Mouse (Mus musculus) A20 (cell line): ENCODE measurements around the gene A530064D06Rik.
"Not testable (repeated sequence)": the region's sequence is repeated elsewhere in the genome, so short reads cannot be mapped to it uniquely, and the experiment has no call there.

Experiments used
- DNase-seq: peaks from one replicate; pipeline ENCODE4 v3.0.0-alpha.2; 2011; ENCODE audit warnings: low read depth, low spot score

A530064D06Rik gene

DNA sequence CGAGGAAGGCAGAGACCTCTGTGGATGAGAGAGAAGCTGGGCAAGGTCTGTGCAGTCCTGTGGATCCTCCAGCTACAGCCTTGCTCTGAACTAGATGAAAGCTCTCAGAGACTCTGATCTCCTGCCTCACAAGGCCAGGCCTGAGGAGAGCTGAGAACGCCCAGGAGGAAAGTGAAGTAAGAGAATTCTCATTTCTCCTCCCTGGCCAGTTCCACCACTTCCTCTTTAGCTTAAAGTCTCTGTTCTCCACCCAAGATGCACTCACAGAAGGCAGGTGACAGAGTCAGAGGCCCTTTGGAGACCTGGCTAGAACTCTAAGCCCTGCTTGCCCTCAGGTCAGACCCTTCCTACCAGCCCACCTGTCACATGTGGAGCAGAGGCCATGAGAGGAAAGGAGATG lies at the start of gene A530064D06Rik:
Gene A530064D06Rik, minus strand, starts transcription at position 173 of the 400 bp plus-strand sequence.
- DNase-seq, result not testable (repeated sequence)

DNA sequence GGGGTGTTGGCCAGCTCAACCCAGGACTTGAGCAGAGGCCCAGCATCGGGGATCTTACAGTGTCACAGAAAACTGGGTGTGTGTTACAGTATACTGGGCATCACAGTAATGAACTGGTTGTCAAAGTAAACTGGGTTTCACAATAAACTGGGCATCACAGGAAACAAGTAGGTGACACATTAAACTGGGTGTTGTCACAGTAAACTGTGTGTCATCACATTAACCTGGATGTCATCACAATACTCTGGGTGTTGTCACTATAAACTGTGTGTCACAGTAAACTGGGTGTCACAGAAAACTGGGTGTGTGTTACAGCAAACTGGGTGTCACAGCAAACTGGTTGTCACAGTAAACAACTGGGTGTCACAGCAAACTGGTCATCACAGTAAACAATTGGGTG lies 48.4 kb upstream of the A530064D06Rik start:
- DNase-seq, result no peak

DNA sequence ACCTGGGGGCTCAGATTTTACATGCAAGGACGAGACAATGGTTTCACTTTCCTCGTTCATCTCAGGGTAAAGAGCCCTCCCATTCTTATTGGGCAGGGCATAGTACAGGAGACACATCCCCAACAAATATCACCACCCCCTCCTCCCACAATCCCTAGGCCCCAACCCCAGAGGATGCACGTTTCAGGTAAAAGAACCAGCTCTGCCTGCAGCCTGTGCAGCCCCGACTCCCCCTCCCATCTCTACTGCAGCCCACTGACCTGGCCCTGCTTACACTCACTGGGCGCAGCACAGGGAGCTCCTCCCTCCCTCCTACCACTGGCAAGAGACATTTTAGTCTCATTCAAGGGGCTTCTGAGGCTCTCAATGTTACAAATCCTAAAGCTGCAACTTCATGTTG lies 46.4 kb upstream of the A530064D06Rik start:
- no peak for DNase-seq

DNA sequence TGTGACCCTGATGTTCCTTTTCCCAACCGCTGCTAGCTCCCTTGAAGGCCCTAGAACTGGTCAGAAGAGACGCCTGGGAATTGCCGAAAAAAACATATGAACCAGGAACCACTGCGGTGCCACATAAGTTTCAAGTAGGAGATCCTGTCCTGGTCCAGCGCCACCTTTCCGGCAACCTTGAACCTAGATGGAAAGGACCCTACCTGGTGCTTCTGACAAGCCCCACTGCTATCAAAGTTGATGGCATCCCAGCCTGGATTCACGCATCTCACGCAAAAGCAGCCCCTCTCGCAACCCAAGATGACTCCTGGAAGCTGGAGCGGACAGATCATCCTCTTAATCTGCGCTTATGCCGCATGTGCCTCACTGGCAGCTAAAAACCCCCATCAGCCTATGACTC lies 45.5 kb upstream of the A530064D06Rik start:
- no peak for DNase-seq

DNA sequence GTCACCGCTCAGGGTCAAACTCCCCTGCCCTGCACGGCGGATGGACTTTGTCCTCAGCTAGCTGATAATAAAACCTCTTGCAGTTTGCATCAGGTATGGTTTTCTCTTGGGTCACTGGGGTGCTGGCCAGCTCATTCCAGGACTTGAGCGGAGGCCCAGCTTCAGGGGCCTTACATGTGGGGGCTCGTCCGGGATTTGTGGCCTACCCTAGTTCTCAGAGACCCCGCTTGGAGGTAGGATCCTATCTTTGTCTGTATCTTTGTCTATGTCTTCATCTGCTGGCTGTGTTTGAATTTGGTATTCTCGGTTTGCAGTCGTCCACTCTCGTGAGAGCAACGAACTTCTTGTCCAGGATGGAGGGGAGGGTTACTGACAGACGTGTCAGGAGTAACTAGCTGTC lies 36.0 kb upstream of the A530064D06Rik start:
- no peak for DNase-seq

DNA sequence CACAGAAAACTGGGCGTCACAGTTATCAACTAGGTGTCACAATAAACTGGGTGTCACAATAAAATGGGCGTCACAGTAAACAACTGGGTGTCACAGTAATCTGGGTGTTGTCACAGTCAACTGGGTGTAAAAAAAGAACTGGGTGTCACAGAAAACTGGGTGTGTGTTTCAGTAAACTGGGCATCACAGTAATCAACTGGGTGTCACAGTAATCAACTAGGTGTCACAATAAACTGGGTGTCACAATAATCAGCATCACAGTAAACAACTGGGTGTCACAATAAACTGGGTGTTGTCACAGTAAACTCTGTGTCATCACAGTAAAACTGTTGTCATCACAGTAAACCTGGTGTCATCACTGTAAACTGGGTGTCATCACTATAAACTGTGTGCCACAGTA lies 25.3 kb upstream of the A530064D06Rik start:
- DNase-seq, result no peak

DNA sequence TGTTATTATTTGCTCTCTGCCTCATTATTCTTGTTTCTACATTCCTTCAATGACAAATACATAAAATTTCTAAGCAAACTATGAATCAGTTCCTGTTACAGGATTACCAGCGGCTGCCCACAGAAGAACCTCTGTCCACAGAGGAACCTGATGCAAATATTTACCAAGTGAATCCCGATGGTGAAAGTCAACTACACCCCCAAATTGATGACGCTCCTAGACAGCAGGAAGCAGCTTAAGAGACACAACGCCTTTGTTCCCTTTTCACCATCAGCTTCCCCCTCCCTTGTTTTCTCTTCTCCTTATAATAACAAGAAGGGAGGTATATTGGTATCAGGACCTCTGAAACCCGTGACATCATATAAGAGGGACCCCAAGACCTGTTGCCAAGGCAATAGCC lies 18.2 kb upstream of the A530064D06Rik start:
- peak; percentile 4 for DNase-seq

DNA sequence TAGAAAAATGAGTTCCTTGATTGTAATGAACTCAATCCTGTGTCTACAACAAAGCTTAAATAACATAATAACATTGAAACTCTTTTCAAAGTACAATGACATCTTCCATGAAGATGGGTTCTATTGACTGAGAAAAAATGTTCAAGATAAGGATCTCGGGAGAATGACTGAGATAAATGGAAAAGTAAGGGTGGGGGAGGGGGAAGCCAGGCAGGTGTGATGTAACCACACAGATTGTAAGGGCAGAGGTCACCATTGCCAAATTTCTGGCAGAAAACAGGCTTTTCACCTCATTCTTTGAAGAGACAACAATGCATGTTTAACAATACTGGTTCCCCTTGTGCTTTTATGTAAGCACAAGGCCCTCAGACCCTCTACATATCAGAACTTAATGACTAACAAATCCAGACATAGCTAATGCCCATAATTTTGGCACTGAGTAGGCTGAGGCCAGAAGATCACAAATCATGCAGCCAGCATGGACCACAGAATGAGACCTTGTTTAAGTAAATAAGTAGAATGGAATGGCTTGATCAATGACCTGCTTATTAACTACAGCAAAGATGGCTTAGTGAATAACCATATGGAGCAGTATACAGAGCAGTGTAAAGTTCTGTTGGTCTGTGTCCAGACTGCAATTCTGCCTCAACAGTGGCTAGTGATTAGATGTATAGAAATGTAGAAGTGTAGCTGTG lies 9.5 kb downstream of the A530064D06Rik start:
- no peak for DNase-seq

DNA sequence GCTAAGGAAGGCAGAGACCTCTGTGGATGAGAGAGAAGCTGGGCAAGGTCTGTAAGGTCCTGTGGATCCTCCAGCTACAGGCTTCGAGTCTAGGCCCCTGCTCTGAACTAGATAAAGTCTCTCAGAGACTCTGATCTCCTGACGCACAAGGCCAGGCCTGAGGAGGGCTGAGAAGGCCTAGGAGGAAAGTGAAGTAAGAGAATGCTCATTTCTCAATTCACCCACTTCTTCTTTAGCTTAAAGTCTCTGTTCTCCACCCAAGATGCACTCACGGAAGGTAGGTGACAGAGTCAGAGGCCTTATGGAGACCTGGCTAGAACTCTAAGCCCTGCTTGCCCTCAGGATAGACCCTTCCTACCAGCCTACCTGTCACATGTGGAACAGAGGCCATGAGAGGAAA lies 21.0 kb downstream of the A530064D06Rik start, which contains the start of gene 9830107B12Rik:
Gene 9830107B12Rik, minus strand, starts transcription at position 149 of the 400 bp plus-strand sequence.
- DNase-seq, result no peak

DNA sequence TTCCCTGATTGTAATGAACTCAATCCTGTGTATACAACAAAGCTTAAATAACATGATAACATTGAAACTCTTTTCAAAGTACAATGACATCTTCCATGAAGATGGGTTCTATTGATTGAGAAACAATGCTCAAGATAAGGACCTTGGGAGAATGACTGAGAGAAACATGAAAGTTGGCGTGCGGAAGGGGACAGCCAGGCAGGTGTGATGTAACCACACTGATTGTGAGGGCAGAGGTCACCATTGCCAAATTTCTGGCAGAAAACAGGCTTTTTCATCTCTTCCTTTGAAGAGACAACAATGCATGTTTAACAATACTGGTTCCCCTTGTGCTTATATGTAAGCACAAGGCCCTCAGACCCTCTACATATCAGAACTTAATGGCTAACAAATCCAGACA lies 34.3 kb downstream of the A530064D06Rik start:
- no peak for DNase-seq

DNA sequence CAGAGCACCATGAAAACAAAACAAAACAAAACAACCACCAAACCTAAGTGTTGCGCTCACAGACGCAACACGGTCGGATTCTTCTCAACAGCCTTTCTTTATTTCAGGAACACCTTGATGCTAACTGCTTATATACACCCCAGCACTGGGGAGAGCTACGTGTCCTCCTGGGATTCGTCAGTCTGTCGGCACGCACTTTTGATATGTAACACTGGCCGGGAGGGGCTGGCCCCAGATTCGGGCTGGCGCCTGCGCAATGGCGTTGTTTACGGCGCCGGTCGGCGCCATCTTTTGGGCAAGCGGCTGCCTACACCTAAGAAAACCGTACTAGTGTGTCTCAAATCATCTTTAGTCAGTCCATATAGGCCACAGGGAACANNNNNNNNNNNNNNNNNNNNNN lies 46.6 kb downstream of the A530064D06Rik start:
- no peak for DNase-seq

DNA sequence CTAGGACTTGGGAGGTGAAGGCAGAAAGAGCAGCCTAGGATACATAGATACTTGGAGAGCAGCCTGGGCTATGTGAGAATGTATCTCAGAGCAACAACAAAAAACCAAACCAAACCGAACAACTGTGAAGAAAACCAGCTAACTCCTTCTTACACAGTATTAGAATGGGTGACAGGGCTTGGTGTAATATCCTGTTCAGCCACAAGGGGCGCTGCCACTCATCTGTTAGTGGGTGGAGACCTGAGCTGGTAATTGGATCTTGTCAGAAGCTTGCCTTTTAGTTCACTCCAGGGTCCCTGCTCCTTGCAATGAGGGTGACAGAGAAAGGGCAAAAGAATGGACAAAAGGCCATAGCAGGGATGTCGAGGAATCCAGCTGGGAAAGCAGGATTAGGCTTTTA lies 47.4 kb downstream of the A530064D06Rik start:
- DNase-seq, result peak; percentile 78

DNA sequence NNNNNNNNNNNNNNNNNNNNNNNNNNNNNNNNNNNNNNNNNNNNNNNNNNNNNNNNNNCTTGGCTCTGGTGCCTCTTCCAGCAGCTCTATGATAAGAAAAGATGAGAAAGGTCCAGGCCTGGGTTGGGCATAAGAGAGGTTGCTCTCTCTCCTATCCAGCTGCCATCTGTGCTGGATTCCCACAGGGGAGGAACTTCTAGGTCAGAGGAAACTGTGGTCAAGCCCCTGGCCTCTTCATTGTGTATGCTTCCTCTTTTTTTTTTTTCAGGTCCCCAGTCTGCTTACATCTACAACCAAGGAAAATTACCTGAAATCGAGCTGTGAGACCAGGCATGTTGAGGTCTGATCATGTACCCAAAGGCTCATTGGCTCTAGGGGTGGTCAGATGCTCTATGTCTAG lies 48.5 kb downstream of the A530064D06Rik start:
- DNase-seq, result peak; percentile 62

DNA sequence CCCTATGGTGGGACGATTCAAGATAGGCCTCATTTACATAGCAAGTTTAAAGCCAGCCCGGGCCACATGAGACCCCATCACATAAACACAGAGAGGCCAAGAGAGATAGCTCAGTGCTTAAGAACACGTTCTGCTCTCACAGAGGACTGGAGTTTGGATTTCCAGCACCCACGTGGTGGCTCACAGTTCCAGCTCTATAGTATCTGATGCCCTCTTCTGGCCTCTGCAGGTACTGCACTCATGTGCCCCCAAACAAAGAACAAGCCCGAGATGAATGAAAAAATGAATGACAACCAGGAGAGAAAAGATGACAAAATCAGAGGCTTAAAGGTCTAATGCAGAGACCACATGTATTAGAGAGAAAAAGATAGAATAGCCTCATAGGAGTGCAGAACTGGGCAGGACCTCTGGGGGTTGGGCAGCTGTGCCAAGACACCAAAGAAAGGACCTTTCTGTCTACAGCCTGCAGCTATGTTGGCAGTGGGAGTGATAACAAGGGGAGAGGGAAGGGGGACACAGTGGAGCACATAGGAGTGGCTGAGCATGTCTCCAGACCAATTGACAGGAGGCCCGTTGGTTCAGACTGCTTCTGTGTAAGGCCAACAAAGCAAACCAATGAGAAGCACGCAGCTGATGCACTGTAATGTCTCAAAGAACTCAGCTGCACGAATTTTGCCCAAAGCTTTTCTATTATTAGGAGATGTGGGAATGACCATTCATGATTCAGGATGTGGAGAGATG lies 56.4 kb downstream of the A530064D06Rik start:
- peak; percentile 73 for DNase-seq

DNA sequence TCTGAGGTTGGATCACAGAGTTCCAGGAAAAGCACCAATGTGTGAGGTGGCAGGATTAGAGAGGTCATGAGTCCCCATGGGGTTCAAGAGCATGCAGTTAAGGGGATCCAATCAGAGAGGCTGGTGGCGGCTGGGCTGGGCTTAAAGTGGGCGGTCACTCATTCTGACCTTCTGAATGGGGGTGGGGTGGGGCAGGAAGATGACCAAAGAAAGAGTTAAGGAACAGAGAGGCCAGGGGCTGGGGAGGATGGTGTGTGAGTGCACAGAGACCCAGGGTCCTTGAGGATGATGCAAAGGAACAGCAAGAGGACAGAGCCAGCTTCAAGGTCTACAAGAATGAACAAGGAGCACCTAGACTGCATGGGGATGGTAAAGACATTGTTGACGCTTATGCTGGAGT lies 58.6 kb downstream of the A530064D06Rik start:
- DNase-seq, result peak; percentile 68

DNA sequence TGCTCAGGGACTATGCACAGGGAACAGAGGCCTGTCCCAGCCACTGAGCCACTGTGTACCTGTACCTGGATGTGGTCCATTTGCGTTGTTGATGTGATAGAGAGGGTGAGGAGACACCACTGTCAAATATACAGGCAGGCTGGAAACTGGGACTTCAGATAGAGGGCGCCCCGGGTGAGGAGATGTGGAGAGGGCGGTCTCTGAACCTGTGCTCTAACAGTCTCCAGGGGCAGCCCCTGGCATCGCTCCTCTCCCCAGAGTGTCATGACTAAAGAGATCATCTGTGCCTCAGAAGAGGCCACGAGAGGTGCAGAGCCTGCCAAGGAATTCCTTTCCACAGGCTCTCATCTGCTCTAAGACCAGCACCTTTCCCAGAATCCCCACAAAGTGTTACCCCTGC lies 59.2 kb downstream of the A530064D06Rik start:
- peak; percentile 90 for DNase-seq

DNA sequence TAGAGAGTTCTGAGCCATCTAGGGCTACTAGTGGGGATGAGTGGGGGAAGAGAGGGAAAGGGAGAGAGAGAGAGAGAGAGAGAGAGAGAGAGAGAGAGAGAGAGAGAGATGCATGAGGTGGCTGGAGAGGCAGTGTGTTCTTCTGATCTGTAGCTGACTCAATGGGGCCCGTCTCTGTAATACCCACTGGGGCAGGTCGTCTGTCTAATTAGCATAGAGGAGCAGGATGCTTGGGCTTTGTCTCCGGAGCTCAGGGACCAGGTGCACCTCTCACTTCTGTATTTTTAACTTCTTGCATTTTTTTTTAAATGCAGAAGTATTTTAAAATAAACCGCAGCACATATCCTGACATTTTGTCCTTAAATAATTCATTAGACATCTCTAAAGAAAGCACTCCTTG lies 59.7 kb downstream of the A530064D06Rik start:
- peak; percentile 91 for DNase-seq

DNA sequence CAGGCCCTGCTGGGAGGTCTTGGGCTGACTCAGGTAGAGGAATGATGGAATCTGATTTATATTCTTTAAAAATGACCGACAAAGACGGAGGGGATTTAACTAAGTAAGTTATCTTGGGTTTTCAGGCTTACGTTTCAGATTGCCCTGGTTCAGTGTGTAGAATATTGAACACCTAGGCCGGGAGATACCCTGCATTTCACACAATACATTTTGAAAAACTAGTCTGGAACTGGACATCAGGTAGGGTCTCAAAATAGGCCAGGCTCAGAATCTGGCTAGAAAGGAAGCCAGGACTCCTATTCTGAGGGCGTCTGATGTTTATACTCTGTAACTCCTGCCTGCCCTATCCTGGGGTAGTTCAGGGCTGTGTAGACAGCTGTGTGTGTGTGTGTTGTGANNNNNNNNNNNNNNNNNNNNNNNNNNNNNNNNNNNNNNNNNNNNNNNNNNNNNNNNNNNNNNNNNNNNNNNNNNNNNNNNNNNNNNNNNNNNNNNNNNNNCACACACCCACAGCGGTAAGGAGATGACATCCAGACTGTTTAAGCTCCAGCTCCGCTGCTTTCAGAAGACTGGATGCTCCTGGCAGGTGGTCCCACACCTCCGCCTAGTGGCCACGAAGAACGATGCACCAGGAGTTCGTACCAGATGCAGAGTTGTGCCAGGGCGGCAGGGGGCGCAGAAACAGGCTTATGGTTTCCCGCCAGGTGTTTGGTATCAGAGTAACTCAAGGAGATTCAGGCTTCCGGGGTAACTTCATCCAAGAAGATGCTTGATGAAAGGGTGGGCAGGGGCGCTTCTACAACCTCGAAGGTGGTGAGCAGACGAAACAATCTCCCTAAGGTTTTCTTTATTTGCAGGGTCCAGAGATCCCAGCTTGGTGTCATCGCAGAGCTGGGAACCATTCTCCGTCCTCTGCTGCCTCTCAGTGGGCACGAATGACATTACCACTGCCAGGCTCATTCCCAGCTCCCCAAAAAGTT lies 66.3 kb downstream of the A530064D06Rik start:
- DNase-seq, result peak; percentile 93

DNA sequence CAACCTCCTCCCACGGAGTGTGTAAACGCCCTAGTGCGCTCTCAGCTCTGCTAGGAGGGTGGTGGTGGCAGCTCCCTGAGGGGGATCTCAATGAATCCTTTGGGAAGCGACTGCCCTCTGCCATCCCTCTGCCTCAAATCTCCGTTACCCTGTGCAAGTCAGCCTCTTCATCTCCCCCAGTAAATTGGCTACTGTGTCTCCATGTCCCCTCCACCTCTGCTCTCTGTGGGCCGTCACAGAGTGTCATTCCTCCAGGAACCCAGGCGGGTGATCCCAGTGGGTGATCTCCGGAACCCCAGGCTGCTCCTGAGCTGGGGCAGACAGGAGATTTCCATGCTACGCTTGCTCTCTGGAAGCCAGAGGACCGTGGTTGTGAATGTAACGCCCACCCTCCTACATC lies 67.8 kb downstream of the A530064D06Rik start:
- no peak for DNase-seq
